Comparison of ENCODE assay signal across 13 mouse cellular contexts in genomic region chr11:113187407-113187806, GRCm38 (mm10).
DNase-seq lines count a peak whose midpoint lies in the region; ATAC-seq and TF ChIP-seq lines count a peak whose summit lies in the region.
"Had no signal": no experiment of that assay in that cellular context is flagged by ENCODE, and none has a peak within 500 bp of the region (broad histone marks: within the 10 kb centered on the region; RNA-seq: fewer than 3 reads in every experiment).

No protein-coding gene starts in this region.

- no peaks in the 10 kb centered on the region for H3K27me3 ChIP-seq in lung, embryonic 14.5 days (ENCODE audit: insufficient read depth, low read length)
- 0 out of 2 replicates have a peak, but pooled peaks cover 18% of the 10 kb centered on the region for H3K27me3 ChIP-seq in embryonic facial prominence, embryonic 10.5 days (replicated peaks; ENCODE audit: low read depth, poor library complexity, severe bottlenecking)
- 0 out of 2 replicates have a peak, but pooled peaks cover 3% of the 10 kb centered on the region for H3K27me3 ChIP-seq in hindbrain, embryonic 13.5 days
- no peaks in the 10 kb centered on the region for H3K27me3 ChIP-seq in midbrain, embryonic 15.5 days (replicated peaks)

- H3K4me1 ChIP-seq in lung, embryonic 14.5 days (ENCODE audit: insufficient read depth) = no peaks in the 10 kb centered on the region; the same call in 1 of the 2 replicates
- H3K4me1 ChIP-seq in embryonic facial prominence, embryonic 10.5 days = peaks cover 81% of the 10 kb centered on the region
- peaks cover 76% of the 10 kb centered on the region for H3K4me1 ChIP-seq in hindbrain, embryonic 13.5 days (replicated peaks)
- peaks cover 1% of the 10 kb centered on the region; the same call in 1 of the 2 replicates for H3K4me1 ChIP-seq in midbrain, embryonic 15.5 days

- peak overlapping the region; percentile 60 for H3K27ac ChIP-seq in lung, embryonic 14.5 days (ENCODE audit: low read depth)
- H3K27ac ChIP-seq in embryonic facial prominence, embryonic 10.5 days (replicated peaks) = peak overlapping the region; percentile 21
- H3K27ac ChIP-seq in hindbrain, embryonic 13.5 days = peak overlapping the region; percentile 35; the same call in 1 of the 2 replicates
- H3K27ac ChIP-seq in midbrain, embryonic 15.5 days = peak overlapping the region; percentile 16; the same call in 1 of the 2 replicates

- no peak for ATAC-seq in lung, embryonic 14.5 days (ENCODE audit: insufficient read depth)
- ATAC-seq in hindbrain, embryonic 13.5 days (ENCODE audit: low FRiP score) = no peak
- no peak for ATAC-seq in midbrain, embryonic 15.5 days (replicated peaks)

- no peak overlapping the region for H3K4me3 ChIP-seq in lung, embryonic 14.5 days (ENCODE audit: low read depth, low read length)
- no peak overlapping the region for H3K4me3 ChIP-seq in embryonic facial prominence, embryonic 10.5 days
- no peak overlapping the region for H3K4me3 ChIP-seq in hindbrain, embryonic 13.5 days
- no peak overlapping the region for H3K4me3 ChIP-seq in midbrain, embryonic 15.5 days

- DNase-seq in lung, embryonic 14.5 days = no peak
- DNase-seq in lung, adult 18-20 months = no peak
- no peak for DNase-seq in embryonic facial prominence, embryonic 10.5 days (ENCODE audit: low spot score)
- DNase-seq in heart, postnatal 36 days = no peak
- no peak for DNase-seq in kidney, postnatal 36 days
- DNase-seq in heart, postnatal 14 days = no peak
- DNase-seq: adrenal gland, adult 8-10 months; gastrocnemius, postnatal 10 days; kidney, adult 18-20 months; lung, postnatal 14 days; thymus, postnatal 4 days had no signal

- H3K9me3 ChIP-seq in lung, embryonic 14.5 days (ENCODE audit: low read depth, low read length) = no peaks in the 10 kb centered on the region
- H3K9me3 ChIP-seq in embryonic facial prominence, embryonic 10.5 days = no peaks in the 10 kb centered on the region
- H3K9me3 ChIP-seq in hindbrain, embryonic 13.5 days = no peaks in the 10 kb centered on the region
- H3K9me3 ChIP-seq in midbrain, embryonic 15.5 days = no peaks in the 10 kb centered on the region

- H3K4me2 ChIP-seq in lung, embryonic 14.5 days = no peak overlapping the region
- H3K4me2 ChIP-seq in hindbrain, embryonic 13.5 days = no peak overlapping the region
- H3K4me2 ChIP-seq in midbrain, embryonic 15.5 days = no peak overlapping the region

- 62% methylated on average over 8 of the region's 8 CpGs for WGBS in lung, embryonic 14.5 days
- WGBS in embryonic facial prominence, embryonic 10.5 days = 65% methylated on average over 8 of the region's 8 CpGs
- 65% methylated on average over 8 of the region's 8 CpGs for WGBS in hindbrain, embryonic 13.5 days
- WGBS in midbrain, embryonic 15.5 days = 55% methylated on average over 8 of the region's 8 CpGs

- no peaks in the 10 kb centered on the region for H3K36me3 ChIP-seq in lung, embryonic 14.5 days (ENCODE audit: insufficient read depth)
- H3K36me3 ChIP-seq in embryonic facial prominence, embryonic 10.5 days (replicated peaks) = no peaks in the 10 kb centered on the region
- H3K36me3 ChIP-seq in hindbrain, embryonic 13.5 days = no peaks in the 10 kb centered on the region
- H3K36me3 ChIP-seq in midbrain, embryonic 15.5 days (replicated peaks) = no peaks in the 10 kb centered on the region

- TF ChIP-seq CTCF in lung, embryonic 14.5 days (IDR thresholded peaks at IDR 0.05; ENCODE audit: low read depth) = no peak

- H3K9ac ChIP-seq in lung, embryonic 14.5 days = no peak overlapping the region
- H3K9ac ChIP-seq in hindbrain, embryonic 13.5 days = no peak overlapping the region
- H3K9ac ChIP-seq in midbrain, embryonic 15.5 days = no peak overlapping the region

- intact Hi-C loops in heart, postnatal 36 days (cut with DNase I) = no loop called here
- intact Hi-C loops in heart, postnatal 14 days (cut with DNase I) = no loop called here
